In the genomic region with DNA sequence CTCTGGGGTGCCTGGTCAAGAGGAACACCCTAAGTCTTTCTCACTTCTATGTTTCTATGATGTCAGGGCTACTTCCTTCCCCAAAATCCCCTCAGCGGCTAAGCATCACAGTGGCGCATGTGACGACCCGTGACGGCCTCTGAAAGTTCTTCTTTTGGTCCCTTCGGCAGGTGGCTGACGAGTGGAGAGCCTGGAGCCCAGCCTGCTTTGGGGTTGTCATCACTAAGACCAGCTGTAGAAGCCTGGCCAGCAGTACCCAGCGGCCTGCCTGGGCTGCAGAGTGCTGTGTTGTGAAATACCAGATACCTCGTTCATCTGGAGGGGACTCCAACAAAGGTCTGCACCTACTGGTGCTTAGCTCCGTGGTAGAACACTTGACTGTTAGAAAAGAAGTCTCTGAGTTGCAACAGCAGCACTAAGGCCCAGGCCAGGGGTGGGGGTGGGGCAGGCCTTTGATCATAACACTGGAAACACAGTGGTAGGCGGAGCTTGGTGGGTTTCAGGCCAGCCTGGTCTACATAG, we compare ENCODE assay signal across 13 mouse cellular contexts. TPM values are rescaled to one million over a fixed set of nuclear protein-coding genes. Genes with fewer than 3 reads are reported as not detected.
DNase-seq lines count a peak whose midpoint lies in the region; ATAC-seq and TF ChIP-seq lines count a peak whose summit lies in the region.
"Had no signal": no experiment of that assay in that cellular context is flagged by ENCODE, and none has a peak within 500 bp of the region (broad histone marks: within the 10 kb centered on the region; RNA-seq: fewer than 3 reads in every experiment).

No protein-coding gene starts in this region.

- no peak overlapping the region for H3K4me2 ChIP-seq in liver, postnatal 0 days (ENCODE audit: low read depth, low read length)
- H3K4me2 ChIP-seq in hindbrain, embryonic 11.5 days (replicated peaks; ENCODE audit: low read depth, low read length): no peak overlapping the region
- H3K4me2 ChIP-seq: hindbrain, embryonic 15.5 days; lung, embryonic 14.5 days had no signal

- TF ChIP-seq EP300 in liver, postnatal 0 days (IDR thresholded peaks at IDR 0.05; ENCODE audit: low read depth): no peak

- no peaks in the 10 kb centered on the region for H3K36me3 ChIP-seq in liver, postnatal 0 days (replicated peaks; ENCODE audit: insufficient read depth, low read length)
- no peaks in the 10 kb centered on the region for H3K36me3 ChIP-seq in hindbrain, embryonic 11.5 days (ENCODE audit: control insufficient read depth, insufficient read depth, low read length)
- H3K36me3 ChIP-seq: hindbrain, embryonic 15.5 days had no signal

- no peak for TF ChIP-seq CTCF in gastrocnemius, adult 2 months (IDR thresholded peaks at IDR 0.05)
- no peak for TF ChIP-seq CTCF in liver, postnatal 0 days (IDR thresholded peaks at IDR 0.05; ENCODE audit: low read depth)

- no peak overlapping the region for H3K27ac ChIP-seq in gastrocnemius, adult 2 months
- peak overlapping the region; percentile 13; the same call in 1 of the 2 replicates for H3K27ac ChIP-seq in liver, postnatal 0 days (ENCODE audit: low read depth)
- H3K27ac ChIP-seq in hindbrain, embryonic 11.5 days (ENCODE audit: low read depth, low read length): no peak overlapping the region
- H3K27ac ChIP-seq: hindbrain, embryonic 15.5 days had no signal

- H3K9ac ChIP-seq in liver, postnatal 0 days (replicated peaks): no peak overlapping the region
- H3K9ac ChIP-seq in hindbrain, embryonic 11.5 days (ENCODE audit: low read depth, low read length): no peak overlapping the region
- H3K9ac ChIP-seq: hindbrain, embryonic 15.5 days; lung, embryonic 14.5 days had no signal

- no peaks in the 10 kb centered on the region for H3K9me3 ChIP-seq in liver, postnatal 0 days (ENCODE audit: low read length)
- H3K9me3 ChIP-seq in hindbrain, embryonic 11.5 days (ENCODE audit: control insufficient read depth, low read length): no peaks in the 10 kb centered on the region
- H3K9me3 ChIP-seq: hindbrain, embryonic 15.5 days had no signal

- 34% methylated on average over 11 of the region's 11 CpGs for WGBS in liver, postnatal 0 days (ENCODE audit: insufficient replicate concordance)
- 84% methylated on average over 11 of the region's 11 CpGs for WGBS in hindbrain, embryonic 11.5 days

- intact Hi-C loops in gastrocnemius, adult 2 months (cut with DNase I): no loop called here

- no peaks in the 10 kb centered on the region for H3K27me3 ChIP-seq in liver, postnatal 0 days (ENCODE audit: insufficient read depth, low read length)
- H3K27me3 ChIP-seq in hindbrain, embryonic 11.5 days (ENCODE audit: control insufficient read depth, insufficient read depth, low read length): no peaks in the 10 kb centered on the region
- H3K27me3 ChIP-seq: hindbrain, embryonic 15.5 days had no signal

- peak; percentile 26 for DNase-seq in gastrocnemius, adult 2 months
- no peak for DNase-seq in gastrocnemius, postnatal 25 days
- DNase-seq in CD4-positive helper T cell, adult 2 months (ENCODE audit: low read depth, low spot score): peak; percentile 30
- peak; percentile 64 for DNase-seq in liver, postnatal 0 days
- DNase-seq in MN1 (ENCODE audit: low spot score): no peak
- DNase-seq in thymus, postnatal 14 days: no peak
- no peak for DNase-seq in hindbrain, embryonic 11.5 days (ENCODE audit: low spot score)
- DNase-seq: gastrocnemius, postnatal 10 days; kidney, postnatal 10 days; lung, embryonic 14.5 days had no signal

- no peak overlapping the region for H3K4me3 ChIP-seq in gastrocnemius, adult 2 months
- no peak overlapping the region for H3K4me3 ChIP-seq in liver, postnatal 0 days (ENCODE audit: low read depth, low read length)
- H3K4me3 ChIP-seq in hindbrain, embryonic 11.5 days (ENCODE audit: low read depth, low read length): no peak overlapping the region
- H3K4me3 ChIP-seq: hindbrain, embryonic 15.5 days; myocyte had no signal

- H3K4me1 ChIP-seq in liver, postnatal 0 days (ENCODE audit: insufficient read depth): 0 out of 2 replicates have a peak, but pooled peaks cover 5% of the 10 kb centered on the region
- H3K4me1 ChIP-seq in hindbrain, embryonic 11.5 days (replicated peaks; ENCODE audit: control insufficient read depth, insufficient read depth, low read length): no peaks in the 10 kb centered on the region

- ATAC-seq in liver, postnatal 0 days: peak; percentile 73
- ATAC-seq in neutrophil, adult 5-6 weeks (ENCODE audit: extremely low read depth, insufficient number of reproducible peaks, low FRiP score, poor library complexity, severe bottlenecking): peak; percentile 78
- no peak for ATAC-seq in hindbrain, embryonic 11.5 days (ENCODE audit: low FRiP score)

RNA-seq across cellular contexts. Expression of a gene that starts 19.2 kb away (rescaled TPM):
- total RNA-seq in gastrocnemius, adult 2 months (2021): 1 to 10 TPM in 1 of 2 experiments, under 1 TPM in 1; 0.33 to 1.3 TPM
- total RNA-seq in gastrocnemius, postnatal 25 days (2021): under 1 TPM; 0.67 to 0.77 TPM
- 1.9 and 2.0 TPM in 2 replicates for polyA plus RNA-seq in liver, postnatal 0 days (2015; fragmentation: Nextera tagmentation; extraction: Ambion mirVana)
- 81.4 and 89.3 TPM in 2 replicates for total RNA-seq in neutrophil, adult 5-6 weeks (2017)
- 10.1 and 11.5 TPM in 2 replicates for polyA plus RNA-seq in hindbrain, embryonic 11.5 days (2014; fragmentation: Nextera tagmentation; extraction: Ambion mirVana)
- polyA plus RNA-seq: myocyte had no signal

Comparison
In these comparisons a context has a peak if more than half of its experiments do, and no peak if none do; other contexts are left out.
1. DNase-seq: peak in gastrocnemius, adult 2 months (single experiment), CD4-positive helper T cell, adult 2 months (single experiment) and liver, postnatal 0 days (single experiment); none in gastrocnemius, postnatal 25 days (single experiment), MN1 (single experiment), thymus, postnatal 14 days (single experiment) and hindbrain, embryonic 11.5 days (single experiment).
2. RNA of a gene that starts 19.2 kb away (total RNA-seq): 81.4 to 89.3 TPM in neutrophil, adult 5-6 weeks; 0.33 to 1.3 TPM in gastrocnemius, adult 2 months and 0.67 to 0.77 TPM in gastrocnemius, postnatal 25 days; every median in the first group is over 10 times any median in the second.